Mouse (Mus musculus) cerebellum, postnatal 4 days (tissue): Measurements from ENCODE around the gene Hacd2.

ENCODE experiments used
- DNase-seq, 2 experiments: peaks; one replicate each; pipeline ENCODE4 v3.0.0; 2022; ENCODE audit warnings: low spot score in 2 of 2, mixed read lengths in 1 of 2

The Hacd2 gene

DNA sequence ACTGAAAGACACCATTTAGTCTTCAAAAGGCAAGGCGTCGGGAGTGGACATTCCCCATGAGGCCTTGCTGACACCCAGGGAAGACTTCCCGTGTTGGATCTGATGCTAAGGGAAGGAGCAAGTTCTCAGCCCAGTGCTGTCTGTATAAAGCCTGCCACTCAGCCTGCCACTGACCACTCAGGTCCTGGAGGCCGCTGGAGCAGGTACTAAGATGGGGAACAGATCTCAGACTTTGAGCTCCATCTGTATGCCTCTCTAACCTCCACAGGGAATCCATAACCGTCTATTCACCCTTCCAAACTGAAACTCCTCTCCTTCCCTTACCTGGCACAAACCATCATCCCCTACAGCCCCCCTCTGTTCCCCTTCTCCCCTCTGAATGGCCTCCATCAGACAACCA is 91.3 kb downstream of the Hacd2 start:
- DNase-seq = no peak

GRCm38 (mm10) chr16:35116328-35116956 is 94.2 kb downstream of the Hacd2 start:
- no peak for DNase-seq

DNA sequence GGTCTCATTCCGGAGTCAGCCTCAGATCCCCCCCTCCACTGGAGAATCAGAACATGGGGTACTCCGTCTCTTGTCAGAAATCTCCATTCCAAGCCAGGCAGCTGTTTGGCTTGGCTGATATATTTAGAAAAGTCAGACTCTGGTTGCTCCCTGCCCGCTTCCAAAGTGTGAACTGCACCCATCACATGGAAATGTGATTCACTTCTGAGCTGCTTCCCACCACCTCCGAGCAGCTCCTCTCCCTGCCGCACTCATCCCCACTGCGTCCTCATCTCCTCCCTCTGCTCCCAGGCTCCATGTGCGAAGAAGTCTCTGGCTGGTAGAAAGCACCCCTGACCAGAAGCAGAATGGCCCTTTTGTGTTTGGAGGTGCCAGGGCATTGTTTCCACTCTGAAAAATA is 95.2 kb downstream of the Hacd2 start:
- no peak for DNase-seq

DNA sequence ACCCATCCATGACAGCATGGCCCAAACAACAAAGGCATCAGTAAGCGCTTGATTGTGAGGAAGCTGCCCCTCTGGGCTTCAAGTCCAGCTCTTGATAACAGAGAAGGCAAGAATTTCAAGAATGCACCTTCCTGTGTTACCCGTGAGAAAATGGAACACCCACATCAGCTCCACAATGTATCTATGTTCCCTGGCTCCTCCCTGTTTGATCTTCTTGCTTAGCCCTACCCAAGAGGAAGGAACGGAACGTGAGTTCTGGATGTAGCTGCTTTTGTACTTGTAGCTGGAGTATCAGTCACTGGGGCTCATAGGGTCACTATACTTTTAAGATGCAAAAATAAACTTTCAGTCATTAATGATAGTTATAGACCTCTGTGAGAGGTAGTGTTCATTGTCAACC is 98.4 kb downstream of the Hacd2 start:
- DNase-seq = no peak

GRCm38 (mm10) chr16:35127270-35127669 is 105.0 kb downstream of the Hacd2 start:
- DNase-seq = no peak

DNA sequence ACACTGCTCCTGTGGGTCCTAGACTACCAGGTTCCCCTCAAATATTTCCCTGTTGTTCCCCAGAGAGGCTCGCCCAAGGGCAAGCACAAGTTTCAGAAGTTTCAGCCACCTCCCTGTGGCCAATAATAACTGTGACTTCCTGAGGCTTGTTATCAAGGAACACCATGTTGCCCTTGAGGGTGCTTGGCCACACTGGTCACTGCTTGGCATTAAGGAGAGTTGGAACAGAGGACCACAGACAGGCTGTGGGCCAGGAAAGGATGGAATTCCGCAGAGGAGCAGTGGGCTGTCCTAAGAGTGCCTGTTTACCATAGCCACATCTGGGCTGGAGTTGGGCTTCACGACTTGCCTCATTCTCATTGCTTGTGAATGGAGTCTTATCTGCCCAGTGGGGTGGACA is 107.9 kb downstream of the Hacd2 start:
- DNase-seq = no peak

- peak in 1 of 2 experiments; percentile 39 for DNase-seq
Observed at GRCm38 (mm10) chr16:35139416-35139815, 117.2 kb downstream of the Hacd2 start.

DNA sequence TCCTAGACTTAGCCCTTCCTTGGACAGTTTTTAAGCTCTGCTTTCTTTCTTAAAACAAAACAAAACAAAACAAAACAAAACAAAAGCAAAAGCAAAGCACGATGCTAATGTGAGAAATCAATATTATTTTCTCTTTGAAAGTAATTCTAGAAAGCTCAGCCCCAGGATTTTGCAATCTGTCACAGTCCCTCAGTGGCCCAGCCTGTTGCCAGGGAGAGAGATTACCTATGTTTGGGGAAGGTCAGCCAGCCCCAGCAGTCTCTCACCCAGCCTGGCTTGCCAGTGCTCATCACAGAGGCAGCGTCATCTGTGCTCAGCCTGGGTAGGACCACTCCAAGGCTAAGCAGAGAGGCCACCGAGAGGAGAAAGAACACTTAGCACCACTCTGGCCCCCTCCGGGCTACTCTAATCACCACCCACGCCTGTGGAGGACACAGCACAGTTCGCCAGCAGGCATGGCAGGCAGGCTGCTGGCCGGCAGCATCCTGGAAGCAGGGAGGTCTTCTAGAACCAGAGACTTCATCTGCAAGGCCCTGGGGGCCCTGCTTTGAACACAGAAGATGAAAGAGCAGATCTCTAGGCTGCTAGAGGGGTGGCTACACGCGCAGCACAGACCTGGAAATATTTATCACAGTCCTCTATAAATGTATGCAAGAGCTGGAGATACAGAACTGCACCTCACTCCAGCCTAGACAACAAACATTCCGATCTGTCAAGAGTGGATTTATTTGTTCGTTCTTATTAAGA is 117.8 kb downstream of the Hacd2 start:
- peak in 1 of 2 experiments; percentile 40 for DNase-seq

DNA sequence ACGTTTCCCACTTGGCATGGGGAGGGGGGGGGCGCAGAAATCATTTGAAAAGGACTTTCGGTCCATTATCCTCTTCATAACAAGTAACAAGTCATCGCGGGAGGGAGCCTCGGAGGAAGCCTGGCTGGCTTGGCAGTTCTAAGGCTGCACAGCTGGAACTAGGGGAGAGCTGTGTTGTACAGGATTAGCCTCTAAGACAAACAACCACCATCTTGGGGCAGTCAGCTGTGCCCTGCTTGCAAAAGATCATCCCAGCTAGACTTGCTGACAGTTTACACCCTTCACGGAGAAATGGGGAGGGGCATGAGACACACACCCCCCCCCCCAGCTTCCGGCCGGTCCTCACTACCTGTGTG is 118.4 kb downstream of the Hacd2 start:
- no peak for DNase-seq

DNA sequence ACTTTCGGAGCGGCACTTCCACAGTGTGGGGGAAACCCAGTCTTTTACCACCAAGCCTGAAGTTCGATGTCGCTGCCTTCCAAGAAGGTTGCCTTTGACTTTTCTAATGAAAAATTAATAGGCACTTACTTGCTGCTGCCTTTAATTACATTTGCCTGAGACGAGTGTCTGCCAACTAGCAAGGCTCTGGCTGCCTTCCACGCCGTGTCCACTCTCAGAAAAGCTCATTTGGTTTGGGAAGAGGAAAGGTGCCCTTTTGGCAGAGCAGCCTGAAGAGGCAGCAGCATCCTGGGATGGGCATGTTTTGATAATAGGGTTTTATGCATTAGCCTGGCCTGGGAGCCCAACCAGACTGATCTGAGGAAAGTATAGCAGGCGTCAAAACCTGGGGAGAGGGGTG is 119.6 kb downstream of the Hacd2 start:
- DNase-seq = no peak

DNA sequence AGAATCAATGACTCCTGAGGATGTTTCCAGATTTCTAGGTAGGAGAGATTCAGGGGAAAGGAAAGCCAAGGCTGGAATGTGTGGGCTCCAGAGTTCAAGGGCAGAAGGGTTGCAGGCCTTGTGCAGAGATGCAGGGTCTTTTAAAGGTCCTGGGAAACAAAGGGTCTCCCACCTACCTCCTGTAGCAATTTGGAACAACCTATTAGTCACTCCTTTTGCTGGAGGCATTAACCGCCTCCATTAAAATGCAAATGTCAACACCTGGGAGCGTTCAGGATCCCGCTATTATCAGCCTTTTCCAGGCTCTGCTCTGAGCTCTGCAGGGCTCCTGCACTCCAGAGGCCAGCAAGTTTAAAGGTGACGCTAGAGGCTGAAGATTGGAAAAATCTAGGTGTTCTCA is 123.9 kb downstream of the Hacd2 start:
- DNase-seq = no peak

DNA sequence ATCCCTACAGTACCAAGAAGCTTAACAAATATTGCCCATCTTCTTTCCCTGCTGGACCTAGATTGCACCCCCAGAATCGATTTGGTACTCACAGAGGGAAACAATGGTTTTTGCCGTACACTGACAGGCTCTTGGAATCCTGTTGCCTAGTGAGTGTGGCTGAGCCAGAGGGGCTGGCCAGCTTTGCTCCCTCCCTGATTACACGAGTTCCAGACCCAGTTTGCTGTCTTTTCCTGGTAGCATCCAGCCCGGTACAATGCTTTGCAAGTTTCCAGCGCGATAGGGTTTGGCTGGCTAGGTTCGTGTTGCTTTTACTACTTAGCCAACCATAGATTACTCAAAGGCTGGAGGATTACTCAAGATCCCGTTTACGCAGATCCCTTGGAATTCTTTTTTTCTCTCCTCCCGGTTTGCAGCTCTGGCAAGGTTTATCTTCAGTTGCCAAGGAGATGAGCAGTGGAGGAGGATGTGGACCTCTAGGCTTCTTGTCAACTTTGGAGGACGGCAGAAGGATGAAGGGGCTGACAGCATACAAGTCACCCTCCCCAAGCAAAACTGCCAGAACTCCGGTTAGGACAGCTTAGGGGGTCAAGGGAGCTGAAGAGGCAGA is 131.0 kb downstream of the Hacd2 start:
- DNase-seq = no peak

DNA sequence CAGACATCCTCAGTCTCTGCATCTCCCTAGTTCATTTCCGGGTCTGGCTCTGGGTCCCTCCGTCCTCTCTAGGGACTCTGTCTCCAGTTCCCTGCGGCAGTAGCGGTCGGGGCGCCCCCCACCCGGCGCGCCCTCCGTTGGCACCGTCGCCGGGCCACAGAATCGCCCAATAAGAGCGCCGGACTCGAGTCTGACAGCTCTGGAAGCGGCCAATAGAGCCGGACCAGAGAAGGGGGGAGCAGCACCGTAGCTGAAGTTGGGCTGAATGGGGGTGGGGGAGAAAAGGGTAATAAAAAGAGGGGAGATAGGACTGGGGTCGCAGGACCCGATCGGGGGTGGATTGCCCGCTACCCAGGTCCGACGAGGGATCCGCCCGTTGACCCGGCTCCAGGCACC is 132.0 kb downstream of the Hacd2 start:
- DNase-seq = peak; percentile 35 to 55

- DNase-seq = peak in 1 of 2 experiments; percentile 56
Observed at GRCm38 (mm10) chr16:35154641-35155390, 132.6 kb downstream of the Hacd2 start, which contains the start of gene Adcy5. Gene Adcy5 (plus strand): TSS chr16:35154877.

DNA sequence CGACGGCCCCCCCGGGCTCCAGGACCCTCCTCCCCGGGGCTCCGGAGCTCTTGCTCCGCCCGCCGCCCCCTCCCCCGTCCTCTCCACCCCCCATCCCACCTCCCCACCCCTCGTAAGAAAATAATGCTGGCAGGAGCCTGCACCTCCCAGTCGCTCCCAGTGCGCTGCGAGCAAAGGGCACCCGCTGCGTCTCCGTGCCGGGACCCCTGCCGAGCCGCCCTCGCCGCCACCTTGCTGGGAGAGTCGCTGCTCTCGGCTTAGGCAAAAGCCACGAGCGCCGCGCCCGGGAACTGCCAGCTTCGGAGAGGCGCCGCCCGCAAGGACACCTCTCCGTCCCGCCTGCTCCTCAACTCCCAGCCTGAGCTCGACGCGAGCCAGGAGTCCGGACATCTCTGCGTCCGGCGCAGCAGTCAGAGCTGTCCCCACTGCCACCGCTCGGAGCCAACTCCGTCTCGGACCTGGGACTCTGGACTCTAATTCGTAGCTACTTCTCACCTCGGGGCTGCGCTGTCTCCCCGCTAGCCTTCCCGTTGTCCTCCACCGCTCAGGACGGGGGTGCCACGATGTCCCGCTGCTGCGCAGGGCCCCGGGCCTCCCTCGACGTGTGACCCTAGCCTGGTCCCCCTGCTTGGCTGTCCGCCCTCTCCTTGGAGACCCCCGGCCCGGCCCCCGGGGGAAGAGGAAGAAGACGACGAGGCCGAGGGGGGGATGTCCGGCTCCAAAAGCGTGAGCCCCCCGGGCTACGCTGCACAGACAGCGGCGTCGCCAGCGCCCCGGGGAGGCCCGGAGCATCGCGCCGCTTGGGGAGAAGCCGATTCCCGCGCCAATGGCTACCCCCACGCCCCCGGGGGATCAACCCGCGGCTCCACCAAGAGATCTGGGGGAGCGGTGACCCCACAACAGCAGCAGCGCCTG is 133.4 kb downstream of the Hacd2 start:
- peak in 1 of 2 experiments; percentile 52 for DNase-seq

GRCm38 (mm10) chr16:35156306-35156695 is 134.1 kb downstream of the Hacd2 start:
- DNase-seq = peak in 1 of 2 experiments; percentile 67

- DNase-seq = no peak
Observed at GRCm38 (mm10) chr16:35156832-35157231, 134.6 kb downstream of the Hacd2 start.
